Mouse (Mus musculus) erythroid progenitor cell, adult 5-6 weeks (primary cell): ENCODE data around the gene Slc35e3. TPM values are rescaled to one million over a fixed set of nuclear protein-coding genes. Genes with fewer than 3 reads are reported as not detected.
"Not testable (repeated sequence)": the region's sequence is repeated elsewhere in the genome, so short reads cannot be mapped to it uniquely, and the experiment has no call there.

ENCODE experiments used
- ATAC-seq: replicated peaks from 2 replicates; pipeline ENCODE4 v1.8.0; 2016; ENCODE audit warnings: moderate number of reproducible peaks, mild to moderate bottlenecking, moderate TSS enrichment, inconsistent platforms; ENCODE audit not compliant: poor library complexity, low FRiP score, severe bottlenecking
- total RNA-seq, 2 experiments: library from RNA; stranded (forward) in 1 of 2; stranded (reverse) in 1 of 2; fragments of 150-400 nt in 1 of 2; fragments of 186-747, 209-891 nt in 1 of 2; gene quantifications; 2 replicates each; pipeline versions ENCODE4 v1.2.3 to v1.2.4; 2015 to 2017; ENCODE audit warnings: low replicate concordance in 2 of 2

The Slc35e3 gene
- total RNA-seq, 2 experiments from 2014 or later, result not detected

GRCm38 (mm10) chr10:117752851-117753647 is 6.9 kb upstream of the Slc35e3 start:
- ATAC-seq, result no peak

- ATAC-seq, result no peak
Observed at GRCm38 (mm10) chr10:117752304-117752821, 6.2 kb upstream of the Slc35e3 start.

- ATAC-seq, result no peak
Observed at GRCm38 (mm10) chr10:117751744-117752143, 5.6 kb upstream of the Slc35e3 start.

GRCm38 (mm10) chr10:117751282-117751610 is 5.1 kb upstream of the Slc35e3 start:
- no peak for ATAC-seq

- ATAC-seq, result no peak
Observed at GRCm38 (mm10) chr10:117750529-117751281, 4.5 kb upstream of the Slc35e3 start.

- ATAC-seq, result no peak
Observed at GRCm38 (mm10) chr10:117749787-117750343, 3.7 kb upstream of the Slc35e3 start.

- ATAC-seq, result no peak
Observed at GRCm38 (mm10) chr10:117749050-117749686, 3.0 kb upstream of the Slc35e3 start.

GRCm38 (mm10) chr10:117748276-117749049 is 2.3 kb upstream of the Slc35e3 start:
- ATAC-seq, result no peak

GRCm38 (mm10) chr10:117747711-117748110 is 1.5 kb upstream of the Slc35e3 start:
- no peak for ATAC-seq

- not testable (repeated sequence) for ATAC-seq
Observed at GRCm38 (mm10) chr10:117745570-117746296, 432 bp downstream of the Slc35e3 start.

- no peak for ATAC-seq
Observed at GRCm38 (mm10) chr10:117743917-117744316, 2.2 kb downstream of the Slc35e3 start.

- ATAC-seq, result no peak
Observed at GRCm38 (mm10) chr10:117743182-117743581, 3.0 kb downstream of the Slc35e3 start.

GRCm38 (mm10) chr10:117742618-117743017 is 3.5 kb downstream of the Slc35e3 start:
- no peak for ATAC-seq

GRCm38 (mm10) chr10:117741698-117742475 is 4.3 kb downstream of the Slc35e3 start:
- ATAC-seq, result no peak

- ATAC-seq, result no peak
Observed at GRCm38 (mm10) chr10:117740921-117741320, 5.2 kb downstream of the Slc35e3 start.

GRCm38 (mm10) chr10:117740171-117740570 is 6.0 kb downstream of the Slc35e3 start:
- no peak for ATAC-seq

GRCm38 (mm10) chr10:117739648-117739948 is 6.6 kb downstream of the Slc35e3 start:
- no peak for ATAC-seq

- no peak for ATAC-seq
Observed at GRCm38 (mm10) chr10:117738928-117739647, 7.1 kb downstream of the Slc35e3 start.
